Mouse (Mus musculus) heart, postnatal 25 days (tissue): ENCODE data around the gene Ric1. TPM values are rescaled to one million over a fixed set of nuclear protein-coding genes. Genes with fewer than 3 reads are reported as not detected.
"Not testable (repeated sequence)": the region's sequence is repeated elsewhere in the genome, so short reads cannot be mapped to it uniquely, and the experiment has no call there.

Source experiments
- DNase-seq: peaks from one replicate; pipeline ENCODE4 v3.0.0; 2022; ENCODE audit warnings: low spot score
- intact Hi-C: fragments of 180-260 bp; cut with DNase I; formaldehyde crosslinking; loops from one replicate; pipeline ENCODE4 v1.15.1; 2025
- total RNA-seq, 2 experiments: library from RNA; stranded (reverse); gene quantifications; 2 replicates each; pipeline ENCODE4 v1.2.3; 2021

Ric1 gene
- total RNA-seq, 2 experiments from 2014 or later, result 20.0 to 23.8 TPM

DNA sequence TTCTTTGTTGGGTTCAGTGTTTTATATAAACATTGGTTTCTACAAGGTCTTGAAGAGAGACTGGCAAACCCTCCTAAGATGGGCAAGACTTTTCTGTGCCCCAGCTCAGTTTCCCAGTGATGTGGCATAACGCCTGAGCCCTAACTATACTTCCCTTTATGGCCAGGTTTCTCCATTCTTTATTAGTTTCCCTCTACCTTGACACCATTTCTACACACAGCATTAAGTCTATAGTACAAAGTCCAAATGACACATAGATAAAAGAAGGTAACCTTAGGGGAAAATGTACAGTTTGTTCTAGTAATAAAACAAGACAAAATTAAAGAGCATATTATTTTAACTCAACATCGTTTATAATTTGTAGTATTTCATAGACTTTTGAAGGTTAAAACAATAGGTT lies 60.4 kb downstream of the Ric1 start:
- DNase-seq, result no peak
- intact Hi-C loops, result no loop called here

DNA sequence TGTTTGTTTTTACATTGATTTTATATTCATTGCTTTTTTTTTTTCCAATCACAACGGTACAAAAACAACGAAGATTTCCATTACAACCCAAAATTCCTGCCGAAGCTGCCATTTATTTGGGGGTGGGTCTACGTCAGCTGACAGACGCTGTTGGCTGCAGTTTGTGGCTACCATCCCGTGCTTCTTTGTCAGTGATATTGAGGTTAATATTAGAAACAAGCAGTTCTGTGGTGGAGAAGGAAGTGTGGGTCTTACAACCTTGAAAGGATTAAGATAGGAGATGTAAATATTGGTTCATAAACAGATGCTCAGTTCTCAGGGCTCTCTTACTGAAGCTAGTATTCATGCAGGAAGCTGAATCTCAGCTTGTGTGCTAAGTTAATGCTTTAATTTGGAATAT lies 61.7 kb downstream of the Ric1 start:
- DNase-seq, result no peak
- intact Hi-C loops, result no loop called here

DNA sequence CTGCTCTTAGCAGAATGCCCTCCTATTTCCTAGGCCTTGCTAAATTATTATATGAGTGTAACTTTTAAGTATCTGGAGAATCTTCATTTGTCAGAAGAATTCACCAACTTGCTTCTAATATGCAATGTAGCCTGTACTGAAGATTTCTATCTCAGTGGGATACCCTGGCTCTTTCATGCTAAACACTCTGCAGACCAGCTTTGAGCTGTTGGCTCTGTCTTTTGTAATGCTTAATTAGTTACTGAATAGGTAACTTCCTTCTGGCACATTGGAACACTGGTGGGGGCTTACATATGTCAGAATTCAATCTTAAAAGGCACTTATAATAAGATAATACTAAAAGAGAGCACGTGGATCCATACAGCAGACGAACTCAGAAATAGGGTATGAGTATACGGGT lies 71.7 kb downstream of the Ric1 start:
- intact Hi-C loops, DNase-seq: not testable (repeated sequence)

DNA sequence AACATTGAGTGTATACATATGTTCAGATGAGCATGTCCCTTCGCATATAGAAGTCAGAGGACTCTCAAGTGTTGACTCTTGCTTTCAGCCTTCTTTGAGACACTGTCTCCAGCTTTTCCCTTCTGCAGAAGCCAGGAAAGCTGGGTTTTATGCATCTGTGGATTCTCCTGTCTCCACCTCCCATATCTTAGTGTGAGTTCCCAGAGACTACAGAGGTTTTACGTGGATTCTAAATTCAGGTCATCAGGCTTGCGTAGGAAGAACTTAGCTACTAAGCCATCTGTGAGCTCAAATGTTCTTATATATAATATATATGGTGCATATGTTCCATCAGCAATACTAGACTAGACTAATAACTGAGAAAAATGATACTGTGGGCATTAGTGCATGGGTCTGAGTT lies 74.2 kb downstream of the Ric1 start:
- intact Hi-C loops, result no loop called here
- DNase-seq, result no peak

DNA sequence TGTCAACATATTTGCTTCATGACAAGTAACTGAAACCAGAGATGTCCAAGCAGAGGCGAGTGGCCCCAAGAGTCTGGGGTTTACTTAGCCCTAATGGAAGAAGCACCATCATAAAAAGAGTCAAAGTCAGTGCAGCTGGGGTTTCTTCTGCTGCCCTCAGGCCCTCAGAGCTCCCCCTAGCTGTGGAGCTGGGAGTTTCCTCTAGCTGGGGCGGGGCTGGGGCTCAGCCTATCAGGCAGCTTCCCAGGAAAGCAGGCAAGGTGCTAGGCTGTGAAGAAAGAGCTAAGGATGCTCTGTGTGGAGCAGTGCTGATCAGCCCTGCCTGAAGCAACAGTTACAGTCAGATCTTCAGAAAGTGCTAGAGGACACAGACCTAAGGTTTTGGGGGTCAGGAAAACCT lies 74.9 kb downstream of the Ric1 start:
- intact Hi-C loops, result no loop called here
- no peak for DNase-seq

DNA sequence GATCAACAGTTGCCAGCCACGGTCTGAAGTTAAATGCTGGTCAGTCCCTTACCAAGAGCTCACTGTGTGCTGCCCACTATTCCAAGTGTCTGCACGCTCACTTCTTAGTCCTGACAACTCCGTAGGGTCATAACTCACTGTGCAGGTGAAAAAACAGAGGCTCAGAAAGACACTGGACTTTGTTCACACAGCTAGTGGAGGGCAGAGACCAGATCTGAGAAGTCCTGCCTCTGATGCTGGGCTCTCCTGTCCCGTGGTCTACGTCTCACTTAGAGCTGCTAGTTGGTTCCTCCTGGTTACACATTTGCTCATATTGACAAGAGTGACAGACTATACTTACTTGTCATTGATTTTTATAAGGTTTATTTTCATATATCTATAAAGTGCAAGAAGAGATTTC lies 76.9 kb downstream of the Ric1 start:
- no peak for DNase-seq
- intact Hi-C loops, result no loop called here

DNA sequence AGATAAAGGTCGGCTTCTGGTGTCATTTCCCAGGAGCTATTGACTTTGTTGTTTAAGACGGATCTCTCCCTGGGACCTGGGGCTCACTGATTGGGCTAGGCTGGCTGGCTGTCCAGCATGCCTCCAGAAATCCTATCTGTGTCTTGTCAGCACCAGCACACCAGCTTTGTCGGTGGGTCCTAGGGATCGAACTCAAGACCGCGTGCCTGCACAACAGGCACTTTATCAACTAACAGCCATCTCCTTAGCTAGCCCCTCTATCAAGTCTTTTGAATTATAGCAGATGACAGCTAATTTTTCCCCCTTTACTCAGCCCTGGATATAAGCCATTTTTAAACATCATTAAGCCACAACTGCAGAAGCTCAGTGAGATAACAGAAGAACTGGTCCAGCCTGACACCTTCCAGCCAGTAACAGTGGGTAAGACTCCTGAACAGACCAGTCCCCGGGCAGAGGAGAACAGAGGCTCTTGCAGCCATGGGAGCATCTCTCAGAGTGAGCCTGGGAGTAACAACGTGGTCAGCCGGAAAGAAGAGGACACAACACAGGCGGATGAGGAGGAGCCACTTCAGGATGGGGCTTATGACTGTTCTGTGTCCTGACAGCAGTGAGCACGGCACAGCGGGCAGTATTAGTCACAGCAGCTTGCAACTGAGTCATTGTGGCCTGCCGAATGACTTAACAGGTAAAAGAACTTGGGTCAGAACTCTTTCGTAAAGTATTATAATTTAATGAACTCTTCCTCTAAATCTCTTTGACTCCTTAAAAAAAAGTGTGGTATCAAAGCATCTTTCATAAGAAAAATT lies 81.7 kb downstream of the Ric1 start:
- intact Hi-C loops, result no loop called here
- no peak for DNase-seq

DNA sequence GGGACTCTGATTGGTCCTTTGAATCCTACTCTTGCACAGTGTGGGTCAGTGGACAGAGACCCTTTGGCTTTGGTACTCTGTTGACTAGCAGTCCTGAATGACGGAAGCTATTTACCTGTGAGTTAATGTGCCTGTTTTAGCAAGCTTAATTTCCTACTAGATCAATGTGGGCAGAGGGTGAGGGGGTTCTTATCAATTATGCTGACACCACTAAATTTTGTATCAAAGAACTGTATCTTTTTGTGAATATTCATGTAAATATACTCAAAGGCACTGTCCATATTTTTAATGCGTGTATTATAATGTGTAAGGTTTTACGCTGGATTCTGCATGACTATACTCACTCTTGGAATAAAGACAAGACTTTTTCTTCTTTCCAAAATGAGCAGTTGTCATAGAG lies 82.6 kb downstream of the Ric1 start:
- intact Hi-C loops, result no loop called here
- DNase-seq, result no peak

DNA sequence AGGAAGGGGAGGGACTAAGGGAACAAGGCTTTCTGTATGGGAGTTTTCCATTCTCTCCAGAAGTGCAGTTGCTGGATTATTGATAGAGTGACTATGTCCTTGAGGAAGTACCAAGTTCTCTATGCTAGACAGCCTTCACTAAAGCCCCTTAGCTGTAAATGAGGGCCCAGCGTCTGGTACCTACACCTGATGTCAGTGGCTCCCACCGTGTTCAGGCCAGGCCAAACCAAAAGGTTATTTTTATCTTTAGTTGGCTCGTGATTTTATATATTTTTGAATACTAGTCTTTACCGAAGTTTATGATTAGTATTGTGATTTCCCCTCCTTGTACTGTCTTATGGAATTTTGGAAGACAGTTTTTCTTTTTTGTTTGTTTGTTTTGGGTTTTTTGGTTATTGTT lies 85.4 kb downstream of the Ric1 start:
- intact Hi-C loops, result no loop called here
- no peak for DNase-seq

DNA sequence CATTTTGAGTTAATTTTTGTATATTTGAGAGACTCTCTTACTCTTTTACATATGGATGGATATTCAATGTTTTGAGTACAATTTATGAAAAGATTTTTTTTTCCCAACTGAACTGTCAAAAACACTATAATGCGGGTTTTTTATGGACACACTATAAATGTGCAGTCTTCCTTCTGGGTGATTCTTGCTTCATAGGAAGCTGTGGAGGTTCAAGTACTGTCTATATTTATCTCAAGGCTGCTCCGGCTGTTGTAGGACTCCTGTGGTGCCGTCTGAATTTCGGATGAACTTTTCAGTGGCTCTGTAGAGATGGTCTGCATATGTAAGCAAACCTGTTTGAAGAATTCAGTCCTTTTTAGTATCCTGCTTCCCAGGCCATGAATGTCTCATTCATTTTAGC lies 86.1 kb downstream of the Ric1 start:
- DNase-seq, result no peak
- intact Hi-C loops, result no loop called here

DNA sequence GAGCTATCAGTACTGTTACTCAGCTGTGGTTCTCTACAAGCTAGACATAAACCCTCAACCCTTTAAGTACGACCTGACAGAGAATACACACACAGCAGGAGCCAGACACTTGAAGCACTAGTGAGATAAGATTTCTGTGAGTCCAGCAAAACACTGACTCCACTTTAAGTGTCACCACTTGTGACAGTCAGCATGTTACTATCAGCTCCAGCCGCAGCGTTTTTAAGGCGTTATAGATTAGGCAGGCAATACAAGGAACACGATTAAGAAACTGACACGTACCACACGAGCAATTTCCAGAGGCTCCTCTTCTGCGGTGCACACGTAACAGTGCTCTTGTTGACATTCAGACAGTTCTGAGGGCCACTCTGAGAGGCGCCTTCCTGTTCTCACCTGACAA lies 88.8 kb downstream of the Ric1 start:
- DNase-seq, result no peak
- intact Hi-C loops, result no loop called here

DNA sequence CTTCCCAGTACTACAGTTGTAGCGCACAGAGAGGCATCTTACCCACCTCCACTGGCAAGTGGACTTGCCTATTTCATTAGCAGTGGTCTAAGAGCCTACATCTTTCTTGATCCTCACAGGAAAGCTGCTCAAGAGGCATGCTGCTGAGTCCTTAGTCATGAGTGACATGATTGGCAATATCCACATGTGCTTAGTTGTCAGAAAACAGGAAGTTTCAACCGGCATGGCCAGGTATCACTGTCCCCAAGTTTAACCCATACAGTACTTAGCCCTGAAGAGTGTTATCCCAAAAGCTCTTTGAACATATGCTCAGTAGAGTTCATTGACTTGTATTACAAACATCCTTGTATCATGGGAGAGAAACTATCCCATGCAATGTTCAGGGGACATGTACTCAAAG lies 90.0 kb downstream of the Ric1 start:
- intact Hi-C loops, result no loop called here
- DNase-seq, result no peak

DNA sequence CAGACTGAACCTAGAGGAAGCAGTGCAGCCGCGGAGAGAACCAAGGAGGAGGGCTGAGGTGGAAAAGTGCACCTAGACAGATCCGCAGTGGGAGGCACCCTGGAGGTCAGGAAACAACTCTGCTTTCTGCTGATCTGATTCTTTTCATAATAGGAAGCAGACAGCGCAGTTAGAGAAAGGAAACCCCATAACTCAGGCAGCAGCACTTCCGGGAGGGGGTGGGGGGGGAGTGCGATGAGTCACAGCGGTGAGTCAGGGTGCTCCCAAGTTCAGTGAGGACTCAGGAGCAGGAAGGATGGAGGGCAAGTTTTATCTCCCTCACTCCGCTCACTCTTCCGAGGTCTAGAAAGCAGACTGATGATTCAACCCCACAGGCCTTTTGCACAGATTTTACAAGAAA lies 119.0 kb downstream of the Ric1 start:
- DNase-seq, result no peak
- intact Hi-C loops, result no loop called here

DNA sequence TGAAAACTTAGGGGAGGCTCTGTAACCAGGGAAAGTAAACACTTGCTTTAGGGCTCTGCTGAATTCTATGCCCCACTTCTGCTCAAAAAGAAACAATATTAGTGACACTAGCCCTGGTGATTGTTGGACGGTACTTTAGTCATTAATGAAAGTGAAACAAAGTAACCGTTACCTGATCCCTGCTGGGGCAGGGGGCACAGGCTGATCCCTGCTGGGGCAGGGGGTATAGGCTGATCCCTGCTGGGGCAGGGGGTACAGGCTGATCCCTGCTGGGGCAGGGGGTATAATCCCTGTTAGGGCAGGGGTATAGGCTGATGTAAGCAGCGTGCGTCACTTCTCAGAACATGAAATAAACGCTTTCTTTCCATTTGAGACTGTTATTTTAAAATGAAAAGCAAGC lies 119.4 kb downstream of the Ric1 start:
- intact Hi-C loops, result no loop called here
- DNase-seq, result no peak

DNA sequence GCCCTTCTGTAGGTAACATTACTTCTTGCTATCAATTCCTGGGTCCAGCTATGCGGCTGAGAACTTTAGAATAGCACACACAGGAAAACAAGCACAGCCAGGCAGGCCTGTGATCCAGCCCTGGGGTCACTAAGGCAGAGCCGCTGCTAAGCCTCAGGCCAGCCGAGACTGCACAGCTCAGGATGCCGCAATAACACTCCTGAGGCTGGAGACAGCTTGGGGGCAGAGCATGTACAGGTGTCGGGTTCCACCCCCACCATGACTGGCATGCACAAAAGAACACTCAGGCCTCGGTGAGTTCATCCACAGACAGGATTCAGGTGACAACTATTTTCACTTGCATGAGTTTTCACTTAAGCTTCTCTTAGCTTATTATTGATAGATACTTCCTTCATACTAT lies 120.1 kb downstream of the Ric1 start:
- no peak for DNase-seq
- intact Hi-C loops, result no loop called here

DNA sequence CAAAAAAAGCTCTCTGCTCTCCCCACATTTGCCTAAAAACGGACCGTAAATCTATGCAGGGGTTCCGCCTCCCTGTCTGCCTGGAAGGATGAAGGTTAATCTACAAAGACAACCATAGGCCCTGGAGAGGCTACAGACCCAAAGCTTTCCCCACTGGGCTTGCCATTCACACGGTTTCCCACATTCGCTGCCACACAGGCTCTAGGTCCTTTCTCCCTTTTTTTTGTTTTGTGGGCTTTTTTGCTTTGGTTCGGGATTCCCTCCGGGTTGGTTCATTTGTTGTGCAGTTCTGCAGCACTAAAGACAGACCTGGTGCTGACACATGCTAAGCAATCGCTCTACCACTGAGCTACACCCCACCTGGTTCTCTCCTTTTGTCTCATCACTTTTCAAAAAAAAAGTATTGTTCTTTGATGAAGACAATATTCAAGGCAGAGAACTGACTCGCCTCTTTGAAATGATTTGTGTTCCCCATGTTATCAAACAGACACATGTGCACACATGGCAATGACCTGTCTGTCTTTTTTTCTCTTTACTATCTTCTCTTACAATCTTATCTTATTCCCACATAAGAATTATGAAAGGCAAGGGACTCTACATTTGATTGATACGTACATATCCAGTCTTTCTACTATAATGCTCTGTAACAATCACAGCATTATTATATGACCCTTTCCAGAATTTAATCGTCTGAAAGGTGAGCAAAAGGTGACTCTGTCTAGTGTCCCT lies 121.3 kb downstream of the Ric1 start:
- intact Hi-C loops, result no loop called here
- no peak for DNase-seq

DNA sequence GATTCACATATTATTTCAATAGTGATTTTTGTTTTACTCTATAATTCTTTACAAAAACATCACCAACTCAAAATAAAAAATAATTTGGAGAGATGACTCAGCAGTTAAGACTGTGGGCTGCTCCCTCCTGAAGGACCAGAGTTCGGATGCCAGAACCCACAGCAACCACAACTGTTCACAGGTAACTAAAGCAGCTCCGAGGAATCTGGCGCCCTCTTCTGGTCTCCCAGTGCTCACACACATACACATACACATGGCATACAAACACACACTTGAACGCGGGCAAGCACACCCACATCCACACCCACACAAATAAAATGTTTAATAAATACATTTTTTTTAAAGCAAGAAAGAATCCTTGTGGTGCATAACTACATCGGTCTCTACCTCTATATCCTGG lies 122.7 kb downstream of the Ric1 start:
- no peak for DNase-seq
- intact Hi-C loops, result no loop called here

DNA sequence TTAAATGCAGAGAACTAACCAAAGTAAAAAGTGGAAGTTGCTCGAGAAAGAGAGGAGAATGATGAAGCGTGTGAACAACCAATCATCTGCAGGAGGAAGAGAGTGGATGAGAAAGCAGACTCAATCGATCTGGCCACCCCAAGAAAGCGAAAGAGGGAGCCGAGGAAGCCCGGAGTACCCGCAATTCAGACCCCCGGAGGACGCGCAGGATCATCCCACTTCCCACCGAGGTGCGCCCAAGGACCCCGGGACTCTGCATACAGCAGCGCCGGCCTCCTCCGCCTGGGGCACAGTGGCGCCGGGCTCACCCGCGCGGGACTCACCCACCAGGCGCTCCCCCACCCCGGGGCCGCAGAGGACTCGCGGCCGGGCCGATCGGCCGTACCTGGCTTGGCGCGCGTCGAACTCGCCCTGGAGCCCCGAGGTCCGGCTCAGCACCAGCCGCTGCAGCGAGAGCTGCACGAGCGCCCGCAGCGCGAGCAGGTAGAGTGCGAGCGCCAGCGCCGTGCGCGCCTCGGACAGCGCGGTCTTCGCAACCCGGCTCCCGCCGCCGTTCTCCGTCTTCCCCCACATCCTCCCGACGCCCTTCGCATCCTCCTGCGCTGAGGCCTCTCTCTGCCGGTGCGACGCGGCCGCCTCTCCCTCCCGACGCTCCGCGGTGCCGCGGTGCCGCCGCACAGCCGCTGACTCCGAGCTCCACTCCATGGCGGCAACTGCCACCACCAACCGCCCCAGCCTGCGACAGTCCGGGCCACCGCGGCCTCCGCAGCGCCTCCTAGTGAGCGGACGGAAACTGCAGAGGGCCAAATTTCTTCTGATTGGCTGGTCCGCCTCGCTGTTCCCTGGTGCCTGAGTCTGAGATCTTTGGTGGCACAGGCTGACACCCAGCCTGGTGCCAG lies 125.8 kb downstream of the Ric1 start, which contains the start of gene Ermp1:
TSS of gene Ermp1 (minus strand) at position 765 of the 899 bp plus-strand sequence.
- peak; percentile 86 for DNase-seq
- intact Hi-C loops, result no loop called here

DNA sequence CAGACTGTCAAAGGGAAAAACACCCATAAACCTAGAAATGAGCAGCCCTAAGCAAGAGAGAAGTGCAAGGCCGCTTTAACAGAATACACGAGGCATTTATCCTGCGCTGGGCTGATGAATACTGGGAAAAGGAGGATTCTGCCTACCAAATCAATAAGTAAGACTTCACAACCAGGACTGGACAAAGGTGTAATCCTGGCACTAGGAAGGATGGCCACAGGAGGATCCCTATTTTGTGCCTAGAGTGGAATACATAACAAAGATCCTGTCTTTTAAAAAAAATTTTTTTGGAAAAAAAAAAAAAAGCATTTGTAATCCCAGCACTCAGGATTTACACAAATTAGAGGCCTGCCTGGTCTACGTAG lies 126.5 kb downstream of the Ric1 start:
- intact Hi-C loops, result no loop called here
- no peak for DNase-seq

DNA sequence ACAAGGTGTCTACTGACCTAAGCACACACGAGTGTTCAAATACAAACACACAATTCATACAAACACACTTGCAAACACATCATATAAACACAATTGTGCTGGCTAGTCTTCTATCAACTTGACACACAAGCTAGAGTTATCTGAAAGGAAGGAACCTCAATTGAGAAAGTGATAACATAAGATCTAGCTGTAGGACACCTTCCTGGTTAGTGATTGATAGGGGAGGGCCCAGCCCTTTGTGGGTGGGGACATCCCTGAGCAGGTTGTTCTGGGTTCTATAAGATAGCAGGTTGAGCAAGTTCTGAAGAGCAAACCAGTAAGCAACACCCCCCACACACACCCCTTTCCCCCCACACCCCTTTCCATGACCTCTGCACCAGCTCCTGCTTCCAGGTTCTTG lies 127.6 kb downstream of the Ric1 start:
- intact Hi-C loops, result no loop called here

DNA sequence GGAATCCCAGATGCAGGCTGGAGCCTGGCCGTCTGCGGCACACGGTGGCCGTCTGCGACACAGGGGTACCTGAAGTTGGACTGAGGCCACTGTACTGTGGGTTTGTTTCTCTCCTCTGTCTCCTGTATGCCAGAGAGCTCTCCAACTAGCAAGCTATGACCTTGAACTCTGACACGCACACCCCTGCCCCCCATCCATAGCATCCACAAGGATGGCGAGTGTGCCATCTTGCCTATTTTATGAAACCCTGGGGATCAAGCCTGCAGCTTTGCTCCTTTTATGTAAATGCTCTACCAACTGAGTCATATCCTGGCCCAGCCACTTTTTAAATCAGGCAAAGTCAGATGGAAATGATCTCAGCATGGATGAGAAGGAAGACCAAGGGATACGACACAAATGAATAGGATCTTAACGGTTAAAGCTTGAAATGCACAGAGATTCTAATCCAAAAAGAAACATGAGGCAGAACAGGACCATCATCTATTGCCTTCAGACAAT lies 131.7 kb downstream of the Ric1 start:
- DNase-seq, result no peak
- intact Hi-C loops, result no loop called here

More for the DNA sequence above, 127.6 kb downstream of the Ric1 start:
- DNase-seq, result no peak
